Mouse (Mus musculus) intestine, postnatal 0 days (tissue): ENCODE data around the gene Med17. TPM values are rescaled to one million over a fixed set of nuclear protein-coding genes. Genes with fewer than 3 reads are reported as not detected.
"Not testable (repeated sequence)": the region's sequence is repeated elsewhere in the genome, so short reads cannot be mapped to it uniquely, and the experiment has no call there.

ENCODE experiments used
- ATAC-seq: fragments of 200-750 bp; cut with Nextera tagmentation; 2 replicates; pipeline ENCODE4 v1.8.0; 2017; ENCODE audit warnings: mild to moderate bottlenecking, moderate TSS enrichment, moderate library complexity
- H3K27ac ChIP-seq: fragments of 300-500 bp; sonication (generic); 2 replicates; pipeline ENCODE4 v1.5.1; 2014; ENCODE audit warnings: mild to moderate bottlenecking, low read depth, low read length, moderate library complexity
- H3K27me3 ChIP-seq: fragments of 300-500 bp; sonication (generic); replicated peaks from 2 replicates; pipeline ENCODE4 v1.6.1; 2014; ENCODE audit warnings: low read length, mixed read lengths; ENCODE audit not compliant: control insufficient read depth, insufficient read depth
- H3K36me3 ChIP-seq: fragments of 300-500 bp; sonication (generic); 2 replicates; pipeline ENCODE4 v1.6.1; 2014; ENCODE audit warnings: mild to moderate bottlenecking, moderate library complexity; ENCODE audit not compliant: control insufficient read depth, insufficient read depth
- H3K4me1 ChIP-seq: fragments of 300-500 bp; sonication (generic); replicated peaks from 2 replicates; pipeline ENCODE4 v1.6.1; 2014; ENCODE audit warnings: antibody characterized with exemption, low read length, mixed read lengths; ENCODE audit not compliant: control insufficient read depth, insufficient read depth
- H3K4me2 ChIP-seq: fragments of 300-500 bp; sonication (generic); replicated peaks from 2 replicates; pipeline ENCODE4 v1.6.1; 2014; ENCODE audit warnings: low read depth, mild to moderate bottlenecking, moderate library complexity
- H3K4me3 ChIP-seq: fragments of 300-500 bp; sonication (generic); 2 replicates; pipeline ENCODE4 v1.5.1; 2014; ENCODE audit warnings: low read depth, low read length
- H3K9ac ChIP-seq: fragments of 300-500 bp; sonication (generic); 2 replicates; pipeline ENCODE4 v1.6.1; 2014; ENCODE audit warnings: mild to moderate bottlenecking, low read depth, low read length
- H3K9me3 ChIP-seq: fragments of 300-500 bp; sonication (generic); 2 replicates; pipeline ENCODE4 v1.6.1; 2016; ENCODE audit warnings: mixed run types; ENCODE audit not compliant: control insufficient read depth
- CTCF ChIP-seq: sonication (generic); IDR thresholded peaks from 2 replicates; pipeline ENCODE4 v1.5.1; 2016; ENCODE audit warnings: low read depth, mild to moderate bottlenecking, control low read depth, antibody characterized with exemption, moderate library complexity
- WGBS: fragments of 180-500 bp; shearing (Covaris S2); extraction: QIAGEN DNeasy Blood & Tissue Kit; methylation state at CpG from one replicate; pipeline ENCODE4 v1.1.7; 2014; 5-methylcytosine and 5-hydroxymethylcytosine counted together
- polyA plus RNA-seq: library from polyadenylated mRNA; unstranded; fragments of >200 nt; fragmentation: Nextera tagmentation; extraction: Ambion mirVana; gene quantifications from 2 replicates; pipeline ENCODE4 v1.2.1, GENCODE M21; 2015

The Med17 gene
- polyA plus RNA-seq, 1 experiment from 2014 or later, result 18.1 TPM

- Histone ChIP-seq H3K36me3 (peaks cover 17% of the 10 kb centered on the region), H3K27me3 (no peaks in the 10 kb centered on the region), H3K27ac (peak within 1 kb of the TSS; percentile 81), H3K4me3 (peak within 1 kb of the TSS; percentile 73), H3K9me3 (no peaks in the 10 kb centered on the region), H3K4me1 (no peaks in the 10 kb centered on the region), H3K9ac (peak within 1 kb of the TSS; percentile 80), H3K4me2 (peak within 1 kb of the TSS; percentile 82)
- ATAC-seq, result peak; percentile 93
- 10% methylated on average over 45 of the region's 45 CpGs for WGBS
- peak; percentile 24; the same call in 1 of the 2 replicates for TF ChIP-seq CTCF
Measured at GRCm38 (mm10) chr9:15305503-15306397, 26.0 kb upstream of the Med17 start, which contains the start of gene Taf1d. Taf1d (plus strand) TSS chr9:15306214.

- Histone ChIP-seq H3K27me3 (no peaks in the 10 kb centered on the region), H3K27ac (no peak overlapping the region)
- 83% methylated on average over 2 of the region's 2 CpGs for WGBS
Measured at GRCm38 (mm10) chr9:15302881-15303280, 23.1 kb upstream of the Med17 start.

DNA sequence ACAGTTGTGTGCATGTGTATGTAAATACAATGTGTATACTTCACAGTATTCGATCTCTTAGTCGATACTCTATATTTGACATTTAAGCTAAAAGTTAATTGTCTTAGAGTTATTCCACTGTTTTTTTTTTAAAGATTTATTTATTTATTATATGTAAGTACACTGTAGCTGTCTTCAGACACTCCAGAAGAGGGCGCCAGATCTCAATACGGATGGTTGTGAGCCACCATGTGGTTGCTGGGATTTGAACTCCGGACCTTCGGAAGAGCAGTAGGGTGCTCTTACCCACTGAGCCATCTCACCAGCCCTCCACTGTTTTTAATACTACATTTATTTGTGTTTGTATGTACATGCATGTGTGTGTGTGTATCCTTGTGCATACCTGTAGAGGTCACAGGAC, 22.3 kb upstream of the Med17 start:
- not testable (repeated sequence) for H3K4me1 ChIP-seq, H3K27me3 ChIP-seq, H3K4me3 ChIP-seq, ATAC-seq, H3K36me3 ChIP-seq, H3K9ac ChIP-seq, H3K9me3 ChIP-seq
- Histone ChIP-seq H3K4me2 (peak overlapping the region; percentile 50), H3K27ac (peak overlapping the region; percentile 77; the same call in 1 of the 2 replicates)
- WGBS, result 71% methylated on average over 6 of the region's 6 CpGs
- peak; percentile 47 for TF ChIP-seq CTCF

More at GRCm38 (mm10) chr9:15302881-15303280, 23.1 kb upstream of the Med17 start:
- Histone ChIP-seq H3K4me1 (no peaks in the 10 kb centered on the region), H3K4me3 (no peak overlapping the region), H3K9ac (no peak overlapping the region), H3K36me3 (no peaks in the 10 kb centered on the region), H3K4me2 (no peak overlapping the region), H3K9me3 (no peaks in the 10 kb centered on the region)
- no peak for TF ChIP-seq CTCF
- no peak for ATAC-seq

GRCm38 (mm10) chr9:15301399-15301798, 21.7 kb upstream of the Med17 start:
- TF ChIP-seq CTCF, result no peak
- no peaks in the 10 kb centered on the region for H3K9me3 ChIP-seq
- 7% methylated on average over 6 of the region's 6 CpGs for WGBS
- ATAC-seq, result peak; percentile 85
- no peaks in the 10 kb centered on the region for H3K4me1 ChIP-seq
- peak overlapping the region; percentile 77 for H3K27ac ChIP-seq
- H3K4me3 ChIP-seq, result 0 out of 2 replicates have a peak overlapping the region, but pooled peaks have one; percentile 6
- 0 out of 2 replicates have a peak, but pooled peaks cover 5% of the 10 kb centered on the region for H3K36me3 ChIP-seq
- H3K27me3 ChIP-seq, result no peaks in the 10 kb centered on the region
- no peak overlapping the region for H3K9ac ChIP-seq
- H3K4me2 ChIP-seq, result peak overlapping the region; percentile 50

DNA sequence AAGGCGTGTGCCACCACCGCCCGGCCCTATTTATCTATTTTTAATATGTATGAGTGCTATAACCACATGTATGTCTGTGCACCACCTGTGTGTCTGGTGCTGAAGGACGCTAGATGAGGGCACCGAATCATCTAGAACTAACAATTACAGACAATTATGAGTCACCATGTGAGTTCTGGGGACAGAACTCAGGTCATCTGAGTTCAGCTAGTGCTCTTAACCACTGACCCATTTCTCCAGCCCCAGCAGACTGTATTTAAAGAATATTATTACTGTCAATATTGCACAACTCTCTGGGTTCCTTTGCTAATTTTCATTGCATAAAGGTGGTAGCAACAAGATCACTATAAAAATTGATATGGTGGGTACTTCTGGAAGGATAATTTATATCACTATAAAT, 20.3 kb upstream of the Med17 start:
- Histone ChIP-seq H3K4me1 (no peaks in the 10 kb centered on the region), H3K36me3 (0 out of 2 replicates have a peak, but pooled peaks cover 9% of the 10 kb centered on the region), H3K4me2 (no peak overlapping the region), H3K9me3 (no peaks in the 10 kb centered on the region), H3K27me3 (no peaks in the 10 kb centered on the region), H3K9ac (no peak overlapping the region), H3K4me3 (no peak overlapping the region), H3K27ac (no peak overlapping the region)
- no peak for ATAC-seq
- WGBS, result 70% methylated on average over 5 of the region's 5 CpGs
- no peak for TF ChIP-seq CTCF

GRCm38 (mm10) chr9:15298451-15298850, 18.7 kb upstream of the Med17 start:
- H3K27me3 ChIP-seq, result no peaks in the 10 kb centered on the region
- H3K27ac ChIP-seq, result no peak overlapping the region
- no peak overlapping the region for H3K9ac ChIP-seq
- no peaks in the 10 kb centered on the region for H3K9me3 ChIP-seq
- no peaks in the 10 kb centered on the region for H3K4me1 ChIP-seq
- whole genome bisulfite sequencing, result 31% methylated on average over 2 of the region's 2 CpGs
- H3K4me3 ChIP-seq, result no peak overlapping the region
- no peak overlapping the region for H3K4me2 ChIP-seq
- no peak for TF ChIP-seq CTCF
- peaks cover 14% of the 10 kb centered on the region; the same call in 1 of the 2 replicates for H3K36me3 ChIP-seq
- ATAC-seq, result no peak
